Mouse (Mus musculus) midbrain, embryonic 13.5 days (tissue): ENCODE measurements around the gene Rnf8. TPM values are rescaled to one million over a fixed set of nuclear protein-coding genes. Genes with fewer than 3 reads are reported as not detected.

Source experiments
- ATAC-seq: fragments of 200-750 bp; cut with Nextera tagmentation; 2 replicates; pipeline ENCODE4 v1.8.0; 2017; ENCODE audit warnings: mild to moderate bottlenecking, moderate TSS enrichment, moderate library complexity
- H3K27ac ChIP-seq: fragments of 300-500 bp; sonication (generic); 2 replicates; pipeline ENCODE4 v1.5.1; 2015; ENCODE audit warnings: inconsistent platforms, mild to moderate bottlenecking, moderate library complexity
- H3K27me3 ChIP-seq: fragments of 300-500 bp; sonication (generic); 2 replicates; pipeline ENCODE4 v1.6.1; 2015; ENCODE audit warnings: mild to moderate bottlenecking, inconsistent platforms
- H3K36me3 ChIP-seq: fragments of 300-500 bp; sonication (generic); 2 replicates; pipeline ENCODE4 v1.6.1; 2015; ENCODE audit warnings: mild to moderate bottlenecking, inconsistent platforms
- H3K4me1 ChIP-seq: fragments of 300-500 bp; sonication (generic); replicated peaks from 2 replicates; pipeline ENCODE4 v1.6.1; 2015; ENCODE audit warnings: inconsistent platforms
- H3K4me2 ChIP-seq: fragments of 300-500 bp; sonication (generic); replicated peaks from 2 replicates; pipeline ENCODE4 v1.6.1; 2015; ENCODE audit warnings: moderate library complexity, mild to moderate bottlenecking, inconsistent platforms
- H3K4me3 ChIP-seq: fragments of 300-500 bp; sonication (generic); replicated peaks from 2 replicates; pipeline ENCODE4 v1.5.1; 2015; ENCODE audit warnings: mild to moderate bottlenecking, inconsistent platforms
- H3K9ac ChIP-seq: fragments of 300-500 bp; sonication (generic); replicated peaks from 2 replicates; pipeline ENCODE4 v1.6.1; 2015; ENCODE audit warnings: mild to moderate bottlenecking, inconsistent platforms
- H3K9me3 ChIP-seq: fragments of 300-500 bp; sonication (generic); 2 replicates; pipeline ENCODE4 v1.6.1; 2016; ENCODE audit warnings: mild to moderate bottlenecking, inconsistent platforms
- WGBS: fragments of 180-500 bp; shearing (Covaris S2); methylation state at CpG from one replicate; pipeline ENCODE4 v1.1.7; 2015; 5-methylcytosine and 5-hydroxymethylcytosine counted together
- polyA plus RNA-seq: library from polyadenylated mRNA; unstranded; fragments of >200 nt; fragmentation: Nextera tagmentation; extraction: Ambion mirVana; gene quantifications from 2 replicates; pipeline ENCODE4 v1.2.1, GENCODE M21; 2015

Gene Rnf8
- polyA plus RNA-seq, 1 experiment from 2014 or later: 94.9 TPM

GRCm38 (mm10) chr17:29662145-29662544, 47.6 kb downstream of the Rnf8 start:
- H3K4me3 ChIP-seq: no peak overlapping the region
- WGBS: 91% methylated on average over 6 of the region's 6 CpGs
- H3K4me1 ChIP-seq: peaks cover 9% of the 10 kb centered on the region
- no peaks in the 10 kb centered on the region for H3K27me3 ChIP-seq
- ATAC-seq: no peak
- H3K27ac ChIP-seq: no peak overlapping the region
- no peaks in the 10 kb centered on the region for H3K9me3 ChIP-seq
- H3K9ac ChIP-seq: no peak overlapping the region
- H3K4me2 ChIP-seq: peak overlapping the region; percentile 92; the same call in 1 of the 2 replicates
- peaks cover 20% of the 10 kb centered on the region for H3K36me3 ChIP-seq

DNA sequence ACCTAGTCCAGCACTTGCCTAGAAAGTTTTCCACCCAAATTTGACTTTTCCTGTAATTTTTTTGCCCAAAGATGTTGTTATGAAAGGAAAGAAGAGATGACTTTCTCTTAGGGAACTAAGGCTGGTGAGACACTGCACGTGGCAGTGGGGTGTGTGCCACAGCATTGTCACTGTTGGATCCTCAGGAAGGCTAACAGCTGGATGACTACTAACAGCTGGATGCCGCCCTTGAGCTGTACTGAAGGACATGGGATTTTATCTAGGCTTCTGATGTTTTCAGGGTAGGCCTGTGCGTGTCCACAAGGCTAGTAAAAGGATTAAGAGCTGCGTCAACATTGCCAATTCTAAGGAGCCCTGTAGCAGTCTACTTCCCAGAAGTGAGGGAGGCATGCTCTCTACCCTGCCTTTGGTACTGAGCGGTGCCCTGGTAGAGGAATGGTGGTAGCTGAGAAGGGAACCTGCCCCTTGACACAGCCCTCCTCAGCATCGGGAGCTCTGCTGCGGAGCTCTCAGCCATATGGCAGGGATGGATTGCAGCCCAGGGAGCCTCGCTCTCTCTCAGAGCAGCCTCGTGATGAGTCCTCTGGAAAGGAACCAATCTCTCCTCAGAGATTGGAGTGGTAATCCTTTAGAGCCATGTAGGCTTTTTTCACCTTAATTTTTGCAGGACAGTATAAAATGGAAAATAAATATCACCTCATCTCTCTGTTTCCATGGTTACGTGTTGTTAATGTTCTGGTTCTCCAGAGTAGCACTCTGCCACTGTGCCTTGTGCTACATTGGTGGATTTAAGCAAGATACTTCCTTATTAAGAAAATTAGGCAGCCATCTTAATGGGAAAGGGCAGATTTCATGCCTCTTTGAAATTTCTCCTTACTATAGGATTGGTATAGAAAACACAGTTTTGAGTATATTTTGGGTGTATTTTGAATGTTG, 53.7 kb downstream of the Rnf8 start:
- Histone ChIP-seq H3K4me3 (no peak overlapping the region), H3K4me1 (peaks cover 21% of the 10 kb centered on the region), H3K4me2 (no peak overlapping the region), H3K27ac (peak overlapping the region; percentile 69), H3K9ac (peak overlapping the region; percentile 28; the same call in 1 of the 2 replicates), H3K36me3 (peaks cover 34% of the 10 kb centered on the region), H3K27me3 (no peaks in the 10 kb centered on the region), H3K9me3 (no peaks in the 10 kb centered on the region)
- ATAC-seq: peak; percentile 68
- WGBS: 62% methylated on average over 10 of the region's 10 CpGs

DNA sequence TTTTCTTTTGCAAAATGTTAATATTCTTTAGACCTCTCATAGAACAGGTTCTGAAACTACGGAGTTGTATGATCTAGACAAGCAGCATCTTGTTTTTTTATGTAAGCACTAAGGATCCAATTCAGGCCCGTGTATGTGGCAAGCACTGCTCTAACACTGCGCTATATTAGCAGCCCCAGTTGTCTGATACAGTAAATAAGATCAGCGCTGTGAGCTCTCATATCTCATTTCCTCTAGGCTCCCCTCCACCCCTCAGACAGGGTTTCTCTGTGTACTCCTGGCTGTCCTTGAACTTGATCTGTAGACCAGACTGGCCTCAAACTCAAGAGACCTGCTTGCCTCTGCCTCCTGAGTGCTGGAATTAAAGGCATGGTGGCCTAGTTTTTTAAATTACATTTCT, 54.4 kb downstream of the Rnf8 start:
- H3K4me3 ChIP-seq: no peak overlapping the region
- no peak for ATAC-seq
- no peak overlapping the region for H3K9ac ChIP-seq
- no peaks in the 10 kb centered on the region for H3K9me3 ChIP-seq
- peaks cover 21% of the 10 kb centered on the region for H3K4me1 ChIP-seq
- H3K4me2 ChIP-seq: no peak overlapping the region
- H3K27me3 ChIP-seq: no peaks in the 10 kb centered on the region
- 95% methylated on average over 4 of the region's 4 CpGs for WGBS
- 0 out of 2 replicates have a peak overlapping the region, but pooled peaks have one; percentile 14 for H3K27ac ChIP-seq
- H3K36me3 ChIP-seq: peaks cover 41% of the 10 kb centered on the region

- Histone ChIP-seq H3K4me1 (peaks cover 21% of the 10 kb centered on the region), H3K9me3 (no peaks in the 10 kb centered on the region), H3K4me3 (no peak overlapping the region), H3K27me3 (no peaks in the 10 kb centered on the region), H3K27ac (no peak overlapping the region), H3K4me2 (no peak overlapping the region), H3K9ac (no peak overlapping the region), H3K36me3 (peaks cover 41% of the 10 kb centered on the region)
- no peak for ATAC-seq
Observed at GRCm38 (mm10) chr17:29669936-29670335, 55.3 kb downstream of the Rnf8 start.

DNA sequence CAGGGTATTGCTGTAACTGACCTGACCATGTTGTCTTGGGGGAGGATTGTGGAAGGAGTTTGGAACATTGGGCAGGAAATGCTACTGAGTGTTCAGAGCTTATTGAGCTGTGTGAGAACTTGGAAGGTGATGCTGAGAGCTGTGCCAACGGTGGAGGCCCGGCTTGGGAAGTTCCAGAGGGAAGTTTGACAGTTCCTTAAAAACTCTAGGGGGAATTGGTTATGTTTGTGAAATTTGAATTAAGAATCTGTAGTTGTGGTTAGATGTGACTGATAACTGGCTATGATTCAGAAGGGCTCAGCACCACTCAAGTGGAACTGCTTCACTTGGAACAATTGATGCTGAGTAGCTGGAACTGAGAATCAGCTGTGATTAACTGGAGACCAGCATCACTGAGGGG, 56.4 kb downstream of the Rnf8 start:
- no peak for ATAC-seq
- Histone ChIP-seq H3K4me3 (no peak overlapping the region), H3K27ac (no peak overlapping the region), H3K9me3 (no peaks in the 10 kb centered on the region), H3K4me2 (no peak overlapping the region), H3K9ac (no peak overlapping the region), H3K27me3 (no peaks in the 10 kb centered on the region), H3K36me3 (peaks cover 47% of the 10 kb centered on the region), H3K4me1 (peaks cover 21% of the 10 kb centered on the region)
- 95% methylated on average over 2 of the region's 2 CpGs for WGBS

DNA sequence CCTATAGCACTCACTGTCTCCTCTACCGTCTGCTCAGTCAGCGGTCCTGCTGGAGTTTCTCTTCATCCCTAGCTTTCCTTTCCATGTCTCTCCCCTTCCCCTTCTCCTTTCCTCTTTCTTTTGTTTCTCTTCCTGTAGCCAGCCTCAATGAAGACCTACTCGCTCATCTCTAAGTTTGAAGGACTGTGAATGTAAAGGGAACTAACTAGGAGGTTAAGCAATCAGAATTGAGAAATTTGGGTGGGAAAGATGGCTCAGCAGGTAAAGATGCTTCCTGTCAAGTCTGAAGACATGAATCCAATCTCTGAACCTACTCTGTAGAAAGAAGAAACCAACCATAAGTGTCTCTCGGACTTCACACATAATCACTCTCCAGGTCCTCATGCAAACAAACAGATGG, 58.7 kb downstream of the Rnf8 start:
- Histone ChIP-seq H3K27me3 (no peaks in the 10 kb centered on the region), H3K4me2 (no peak overlapping the region), H3K4me3 (no peak overlapping the region), H3K4me1 (peaks cover 10% of the 10 kb centered on the region), H3K27ac (no peak overlapping the region), H3K9me3 (no peaks in the 10 kb centered on the region), H3K36me3 (peaks cover 59% of the 10 kb centered on the region), H3K9ac (no peak overlapping the region)
- WGBS: 92% methylated on average over 4 of the region's 4 CpGs
- no peak for ATAC-seq

GRCm38 (mm10) chr17:29678526-29678925, 63.9 kb downstream of the Rnf8 start:
- H3K9ac ChIP-seq: 0 out of 2 replicates have a peak overlapping the region, but pooled peaks have one; percentile 14
- peaks cover 17% of the 10 kb centered on the region; the same call in 1 of the 2 replicates for H3K4me1 ChIP-seq
- no peak overlapping the region for H3K4me2 ChIP-seq
- no peak overlapping the region for H3K27ac ChIP-seq
- ATAC-seq: no peak
- H3K9me3 ChIP-seq: no peaks in the 10 kb centered on the region
- H3K36me3 ChIP-seq: peaks cover 98% of the 10 kb centered on the region
- no peak overlapping the region for H3K4me3 ChIP-seq
- 90% methylated on average over 8 of the region's 8 CpGs for WGBS
- H3K27me3 ChIP-seq: no peaks in the 10 kb centered on the region

DNA sequence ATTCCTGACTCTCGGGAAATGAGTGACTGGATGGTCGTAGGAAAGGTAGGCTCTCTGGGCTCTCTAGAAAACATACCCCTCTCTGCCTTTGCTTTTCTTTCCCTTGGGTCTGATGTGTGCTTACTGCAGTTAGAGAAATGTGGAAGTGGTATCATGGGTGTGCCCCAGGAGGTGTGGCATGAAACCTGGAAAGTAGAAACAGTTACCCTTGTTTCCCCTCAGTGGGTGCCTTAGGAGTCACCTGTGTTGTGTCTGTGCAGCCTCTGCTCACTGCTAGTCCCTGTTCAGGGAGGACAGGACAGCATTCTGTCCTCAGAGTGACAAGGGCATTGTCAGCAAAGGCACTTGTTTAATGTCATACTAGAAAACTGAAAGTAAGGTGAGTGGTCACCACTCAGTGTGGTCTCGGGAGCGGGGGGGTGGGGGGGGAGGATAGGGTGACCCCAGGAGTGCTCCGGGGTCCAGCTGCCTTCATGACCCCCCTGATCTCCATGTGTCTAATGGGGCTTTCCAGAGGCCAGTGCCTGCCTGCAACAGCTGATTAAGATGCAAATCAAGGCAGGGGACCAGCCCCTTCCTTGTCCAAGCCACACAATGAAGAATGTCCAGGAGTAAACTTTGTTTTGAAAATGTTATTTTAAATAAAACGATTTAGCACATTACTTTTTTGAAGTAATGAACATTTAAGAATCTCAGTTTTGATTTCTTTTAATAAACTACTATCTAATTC, 64.6 kb downstream of the Rnf8 start:
- Histone ChIP-seq H3K9ac (0 out of 2 replicates have a peak overlapping the region, but pooled peaks have one; percentile 14), H3K36me3 (peaks cover 98% of the 10 kb centered on the region), H3K4me1 (peaks cover 17% of the 10 kb centered on the region; the same call in 1 of the 2 replicates), H3K4me3 (no peak overlapping the region), H3K4me2 (no peak overlapping the region), H3K27me3 (no peaks in the 10 kb centered on the region), H3K9me3 (no peaks in the 10 kb centered on the region), H3K27ac (no peak overlapping the region)
- 83% methylated on average over 6 of the region's 6 CpGs for WGBS
- ATAC-seq: no peak

DNA sequence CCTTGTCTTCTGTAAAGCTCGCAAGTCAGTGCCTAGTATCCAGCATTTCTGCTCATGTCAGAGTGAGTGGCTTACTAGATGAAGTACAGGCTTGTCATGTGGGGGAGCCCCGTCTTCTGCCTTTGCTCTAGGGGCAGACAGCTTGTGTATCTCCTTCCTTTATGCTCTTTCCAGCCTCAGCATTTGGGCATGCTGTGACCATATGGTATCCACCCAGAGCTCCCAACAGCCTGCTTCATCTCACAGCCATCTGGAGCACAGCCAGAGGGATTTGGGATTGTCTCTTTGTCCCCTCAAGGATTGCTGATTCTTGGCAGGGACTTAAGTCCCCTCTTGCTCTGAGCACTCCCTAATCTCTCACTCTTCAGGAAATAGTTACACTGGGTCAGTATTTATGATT, 65.6 kb downstream of the Rnf8 start:
- 0 out of 2 replicates have a peak, but pooled peaks have one; percentile 30 for ATAC-seq
- Histone ChIP-seq H3K4me1 (peaks cover 17% of the 10 kb centered on the region; the same call in 1 of the 2 replicates), H3K27me3 (no peaks in the 10 kb centered on the region), H3K4me2 (no peak overlapping the region), H3K36me3 (peaks cover 98% of the 10 kb centered on the region), H3K27ac (peak overlapping the region; percentile 71), H3K9ac (no peak overlapping the region), H3K9me3 (no peaks in the 10 kb centered on the region), H3K4me3 (no peak overlapping the region)
- 65% methylated on average over 2 of the region's 2 CpGs for WGBS

GRCm38 (mm10) chr17:29680921-29681320, 66.3 kb downstream of the Rnf8 start:
- ATAC-seq: no peak
- Histone ChIP-seq H3K9me3 (no peaks in the 10 kb centered on the region), H3K9ac (no peak overlapping the region), H3K4me3 (no peak overlapping the region), H3K27ac (peak overlapping the region; percentile 71; the same call in 1 of the 2 replicates), H3K4me1 (peaks cover 17% of the 10 kb centered on the region; the same call in 1 of the 2 replicates), H3K27me3 (no peaks in the 10 kb centered on the region), H3K36me3 (peaks cover 98% of the 10 kb centered on the region), H3K4me2 (no peak overlapping the region)
- 96% methylated on average over 2 of the region's 2 CpGs for WGBS

GRCm38 (mm10) chr17:29681669-29682068, 67.1 kb downstream of the Rnf8 start:
- no peaks in the 10 kb centered on the region for H3K9me3 ChIP-seq
- H3K4me1 ChIP-seq: peaks cover 17% of the 10 kb centered on the region; the same call in 1 of the 2 replicates
- 94% methylated on average over 9 of the region's 9 CpGs for WGBS
- peaks cover 98% of the 10 kb centered on the region for H3K36me3 ChIP-seq
- H3K4me2 ChIP-seq: no peak overlapping the region
- no peaks in the 10 kb centered on the region for H3K27me3 ChIP-seq
- no peak overlapping the region for H3K9ac ChIP-seq
- no peak for ATAC-seq
- no peak overlapping the region for H3K27ac ChIP-seq
- H3K4me3 ChIP-seq: no peak overlapping the region

DNA sequence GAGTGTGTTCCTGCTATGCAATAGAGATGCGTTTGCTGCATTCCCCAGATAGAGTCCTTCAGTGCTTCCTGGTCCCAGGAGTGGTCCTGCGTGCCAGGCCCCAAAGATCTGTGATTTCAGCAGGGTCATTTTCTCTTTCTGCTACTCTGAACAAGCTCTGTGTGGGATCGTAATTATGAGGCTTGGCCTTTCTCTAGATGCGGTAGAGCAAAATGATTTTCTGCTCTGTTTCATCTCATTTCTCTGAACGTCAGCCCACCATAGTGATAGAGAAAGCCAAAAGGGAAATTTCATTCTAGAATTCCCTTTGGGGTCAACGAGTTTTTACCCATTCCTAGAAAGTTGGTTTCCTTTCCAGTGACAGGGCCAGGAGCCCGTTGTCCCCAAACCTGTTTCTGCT, 67.7 kb downstream of the Rnf8 start:
- ATAC-seq: no peak
- no peak overlapping the region for H3K4me2 ChIP-seq
- no peak overlapping the region for H3K4me3 ChIP-seq
- no peak overlapping the region for H3K9ac ChIP-seq
- 75% methylated on average over 7 of the region's 7 CpGs for WGBS
- H3K36me3 ChIP-seq: peaks cover 97% of the 10 kb centered on the region
- H3K27me3 ChIP-seq: no peaks in the 10 kb centered on the region
- H3K27ac ChIP-seq: no peak overlapping the region
- H3K4me1 ChIP-seq: peaks cover 17% of the 10 kb centered on the region; the same call in 1 of the 2 replicates
- H3K9me3 ChIP-seq: no peaks in the 10 kb centered on the region
